Mouse (Mus musculus) heart, embryonic 16.5 days (tissue): ENCODE results near the gene Fyn. TPM values are rescaled to one million over a fixed set of nuclear protein-coding genes. Genes with fewer than 3 reads are reported as not detected.

Experiments used
- ATAC-seq: fragments of 200-750 bp; cut with Nextera tagmentation; replicated peaks from 2 replicates; pipeline ENCODE4 v1.8.0; 2017; ENCODE audit warnings: moderate number of reproducible peaks; ENCODE audit not compliant: insufficient read depth, low FRiP score; ENCODE audit errors: extremely low read depth
- H3K27ac ChIP-seq: fragments of 300-500 bp; sonication (generic); 2 replicates; pipeline ENCODE4 v1.5.1; 2014; ENCODE audit warnings: mild to moderate bottlenecking, low read length, control low read depth, moderate library complexity
- H3K27me3 ChIP-seq: fragments of 300-500 bp; sonication (generic); 2 replicates; pipeline ENCODE4 v1.6.1; 2014; ENCODE audit warnings: low read length, mixed read lengths; ENCODE audit not compliant: control insufficient read depth, insufficient read depth
- H3K36me3 ChIP-seq: fragments of 300-500 bp; sonication (generic); 2 replicates; pipeline ENCODE4 v1.6.1; 2014; ENCODE audit not compliant: control insufficient read depth, insufficient read depth
- H3K4me1 ChIP-seq: fragments of 300-500 bp; sonication (generic); 2 replicates; pipeline ENCODE4 v1.6.1; 2014; ENCODE audit warnings: low read length, mixed read lengths; ENCODE audit not compliant: control insufficient read depth, insufficient read depth
- H3K4me2 ChIP-seq: fragments of 300-500 bp; sonication (generic); 2 replicates; pipeline ENCODE4 v1.6.1; 2014; ENCODE audit warnings: low read depth, mild to moderate bottlenecking, control low read depth, low read length
- H3K4me3 ChIP-seq: fragments of 300-500 bp; sonication (generic); 2 replicates; pipeline ENCODE4 v1.5.1; 2014; ENCODE audit warnings: mild to moderate bottlenecking, control low read depth, low read length
- H3K9ac ChIP-seq: fragments of 300-500 bp; sonication (generic); 2 replicates; pipeline ENCODE4 v1.6.1; 2014; ENCODE audit warnings: low read length, control low read depth
- H3K9me3 ChIP-seq: fragments of 300-500 bp; sonication (generic); replicated peaks from 2 replicates; pipeline ENCODE4 v1.6.1; 2016; ENCODE audit warnings: low read length; ENCODE audit not compliant: control insufficient read depth
- WGBS: fragments of 180-500 bp; shearing (Covaris S2); extraction: QIAGEN DNeasy Blood & Tissue Kit; methylation state at CpG from one replicate; pipeline ENCODE4 v1.1.7; 2014; 5-methylcytosine and 5-hydroxymethylcytosine counted together
- polyA plus RNA-seq: library from polyadenylated mRNA; unstranded; fragments of >200 nt; fragmentation: Nextera tagmentation; extraction: Ambion mirVana; gene quantifications from 2 replicates; pipeline ENCODE4 v1.2.1, GENCODE M21; 2015

The Fyn gene
- polyA plus RNA-seq = 14.6 and 15.0 TPM in 2 replicates

DNA sequence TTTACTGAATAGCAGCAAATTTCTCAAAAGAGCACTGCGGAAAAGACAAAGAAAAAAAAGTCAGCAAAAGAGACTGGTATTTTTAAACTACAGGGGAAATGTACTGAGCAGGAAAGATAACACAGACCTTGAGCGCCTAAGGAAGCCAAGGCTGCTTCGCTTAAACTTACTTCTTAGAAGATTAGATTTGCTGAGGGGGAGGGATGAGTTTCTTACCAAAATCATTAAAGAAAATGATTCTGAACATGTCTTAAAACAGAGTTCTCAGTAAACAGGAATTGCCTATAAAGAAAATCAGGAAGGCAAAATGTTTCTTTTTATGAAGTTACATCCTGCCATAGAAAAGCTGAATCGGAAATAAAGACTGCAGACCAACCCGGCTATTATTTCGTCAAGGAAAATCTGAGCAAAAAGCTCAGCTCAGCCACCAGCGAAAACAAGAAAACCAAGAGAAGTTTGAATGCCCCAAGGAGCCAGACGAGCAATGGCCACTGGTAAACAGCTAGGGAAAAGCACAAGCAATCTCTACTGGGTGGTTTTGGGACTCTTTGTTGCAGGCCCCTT, at the start of gene Fyn:
TSS of gene Fyn (plus strand) at position 284 of the 564 bp plus-strand sequence.
- Histone ChIP-seq H3K9ac (peak within 1 kb of the TSS; percentile 89), H3K27ac (peak within 1 kb of the TSS; percentile 88), H3K4me1 (peaks cover 14% of the 10 kb centered on the region), H3K9me3 (no peaks in the 10 kb centered on the region), H3K4me3 (peak within 1 kb of the TSS; percentile 85), H3K36me3 (no peaks in the 10 kb centered on the region), H3K27me3 (no peaks in the 10 kb centered on the region), H3K4me2 (peak within 1 kb of the TSS; percentile 68)
- 26% methylated on average over 8 of the region's 8 CpGs for WGBS
- no peak for ATAC-seq

DNA sequence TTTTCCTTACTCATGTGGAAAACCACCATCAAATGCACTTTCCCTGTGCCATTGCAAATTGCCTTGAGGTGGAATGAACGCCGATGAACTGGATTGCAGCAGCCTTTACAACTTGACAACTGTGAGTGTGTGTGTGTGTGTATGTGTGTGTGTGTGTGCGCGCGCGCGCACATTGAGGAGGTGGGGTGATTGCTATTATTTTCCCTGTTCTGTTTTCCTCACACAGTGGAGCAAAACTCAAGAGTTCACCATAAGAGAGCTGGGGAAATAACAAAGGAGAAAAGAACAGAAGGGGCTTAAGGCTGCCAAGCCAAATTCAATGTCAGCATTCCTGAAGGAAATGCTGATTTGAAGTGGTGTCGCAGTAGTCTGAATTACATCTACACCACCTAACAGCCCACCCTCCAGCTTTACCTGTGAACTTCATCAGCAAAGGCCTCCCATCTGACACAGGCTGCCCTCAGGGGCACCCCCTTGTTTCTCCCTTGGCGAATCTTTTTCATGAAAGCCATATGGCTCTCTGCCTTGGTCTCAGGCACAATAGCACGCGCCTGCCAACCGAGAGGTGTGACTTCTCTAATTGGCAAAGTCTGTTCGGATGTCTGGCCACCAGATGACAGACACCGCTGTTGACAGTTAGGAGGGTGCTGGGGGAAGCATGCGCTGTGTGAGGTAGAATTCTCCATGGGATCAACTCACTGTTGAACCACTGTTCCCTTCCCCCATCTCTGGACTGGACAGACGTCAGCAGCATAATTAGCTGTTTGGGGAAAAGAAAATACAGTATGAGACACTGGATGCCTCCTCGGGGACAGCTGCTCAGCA, 47.6 kb upstream of the Fyn start:
- H3K9ac ChIP-seq = no peak overlapping the region
- WGBS = 51% methylated on average over 17 of the region's 17 CpGs
- no peaks in the 10 kb centered on the region for H3K9me3 ChIP-seq
- no peaks in the 10 kb centered on the region for H3K27me3 ChIP-seq
- H3K4me2 ChIP-seq = peak overlapping the region; percentile 24
- no peak overlapping the region for H3K4me3 ChIP-seq
- ATAC-seq = peak; percentile 91
- H3K4me1 ChIP-seq = peaks cover 17% of the 10 kb centered on the region
- H3K27ac ChIP-seq = peak overlapping the region; percentile 33; the same call in 1 of the 2 replicates
- no peaks in the 10 kb centered on the region for H3K36me3 ChIP-seq

DNA sequence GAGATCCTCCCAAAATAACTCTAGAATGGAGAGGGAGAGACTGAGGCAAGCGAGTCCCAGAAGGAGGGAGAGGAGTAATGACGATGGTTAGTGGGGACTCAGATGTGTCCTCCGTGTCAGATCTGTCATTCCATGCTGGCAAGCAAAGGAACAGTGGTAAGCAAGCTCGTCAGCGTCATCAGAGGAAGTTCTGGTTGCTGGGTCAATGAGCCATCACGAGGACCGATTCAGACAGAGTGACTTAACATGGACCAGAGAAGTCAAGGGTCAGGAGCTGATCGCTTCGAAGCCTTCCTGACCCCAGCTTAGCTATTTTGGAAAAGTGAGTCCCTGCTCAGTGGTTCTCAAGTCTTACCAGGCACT, 47.1 kb upstream of the Fyn start:
- H3K9me3 ChIP-seq = no peaks in the 10 kb centered on the region
- H3K4me2 ChIP-seq = peak overlapping the region; percentile 24; the same call in 1 of the 2 replicates
- no peak overlapping the region for H3K4me3 ChIP-seq
- H3K27me3 ChIP-seq = no peaks in the 10 kb centered on the region
- H3K9ac ChIP-seq = no peak overlapping the region
- WGBS = 68% methylated on average over 9 of the region's 9 CpGs
- no peaks in the 10 kb centered on the region for H3K36me3 ChIP-seq
- H3K27ac ChIP-seq = no peak overlapping the region
- no peak for ATAC-seq
- H3K4me1 ChIP-seq = peaks cover 17% of the 10 kb centered on the region

DNA sequence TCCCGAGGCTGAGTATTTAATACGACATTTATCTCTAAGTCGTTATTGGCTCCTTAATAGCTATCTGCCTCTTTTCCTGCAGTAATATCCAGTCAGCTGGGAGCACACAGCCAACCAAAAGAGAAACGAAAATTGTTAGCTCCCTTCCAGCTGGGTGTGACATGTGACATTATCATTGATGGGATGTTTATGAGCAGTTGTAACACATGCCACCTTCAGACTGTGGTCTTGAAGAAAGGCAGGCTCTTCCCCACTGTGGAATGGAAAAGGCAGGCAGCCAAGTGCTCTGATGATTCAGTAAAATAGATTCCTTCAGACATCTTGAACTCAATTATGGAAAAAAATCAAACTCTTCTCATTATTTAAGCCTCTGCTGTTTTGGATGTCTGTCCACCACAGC, 46.5 kb upstream of the Fyn start:
- Histone ChIP-seq H3K27me3 (no peaks in the 10 kb centered on the region), H3K36me3 (no peaks in the 10 kb centered on the region), H3K9me3 (no peaks in the 10 kb centered on the region), H3K4me1 (peaks cover 17% of the 10 kb centered on the region), H3K4me3 (no peak overlapping the region), H3K4me2 (no peak overlapping the region), H3K27ac (no peak overlapping the region), H3K9ac (no peak overlapping the region)
- WGBS = 54% methylated on average over 4 of the region's 4 CpGs
- ATAC-seq = no peak

DNA sequence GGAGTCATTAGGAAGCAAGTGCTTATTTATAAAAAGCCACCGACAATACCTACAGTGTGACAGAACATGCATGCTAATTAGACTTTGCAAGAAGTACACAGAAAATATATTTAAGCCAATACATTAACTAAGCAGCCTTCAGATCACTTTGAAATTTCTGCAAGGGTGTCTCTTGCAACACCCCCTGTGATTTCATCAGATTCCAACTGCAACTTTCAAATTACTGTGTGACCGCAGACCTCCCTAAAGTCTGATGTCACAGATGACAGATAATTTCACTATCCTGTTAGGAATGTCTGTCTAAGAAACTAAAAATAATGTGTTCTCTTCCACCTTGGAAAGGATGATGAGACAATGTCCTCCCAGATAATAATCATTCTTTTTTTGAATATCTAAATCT, 44.4 kb upstream of the Fyn start:
- 79% methylated on average over 2 of the region's 2 CpGs for WGBS

DNA sequence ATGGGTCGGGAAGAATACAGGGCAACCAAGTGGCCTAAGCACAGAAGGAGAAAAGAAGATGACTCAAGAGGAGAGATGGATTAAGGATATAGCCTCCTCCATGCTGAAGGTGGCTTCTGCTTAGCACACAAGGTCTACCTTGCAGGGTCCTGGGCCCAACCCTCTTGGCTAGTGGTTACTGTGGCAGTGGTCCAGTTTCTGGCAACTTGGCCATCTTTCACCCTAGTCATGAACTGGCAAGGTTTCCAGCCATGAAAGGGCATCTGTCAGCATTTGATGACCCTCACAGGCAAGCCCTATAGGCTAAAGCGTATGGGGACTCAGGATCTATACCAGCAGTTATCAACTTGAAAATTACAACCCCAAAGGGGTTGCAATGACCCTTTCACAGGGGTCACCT, 40.0 kb upstream of the Fyn start:
- Histone ChIP-seq H3K36me3 (no peaks in the 10 kb centered on the region), H3K4me3 (no peak overlapping the region), H3K27me3 (no peaks in the 10 kb centered on the region), H3K4me2 (no peak overlapping the region), H3K4me1 (no peaks in the 10 kb centered on the region), H3K9ac (no peak overlapping the region), H3K9me3 (peaks cover 7% of the 10 kb centered on the region), H3K27ac (no peak overlapping the region)
- WGBS = 93% methylated on average over 2 of the region's 2 CpGs
- no peak for ATAC-seq

More for the DNA sequence above, 44.4 kb upstream of the Fyn start:
- no peak overlapping the region for H3K4me2 ChIP-seq
- no peak overlapping the region for H3K27ac ChIP-seq
- ATAC-seq = no peak
- H3K36me3 ChIP-seq = no peaks in the 10 kb centered on the region
- no peak overlapping the region for H3K9ac ChIP-seq
- H3K27me3 ChIP-seq = no peaks in the 10 kb centered on the region
- peaks cover 17% of the 10 kb centered on the region for H3K4me1 ChIP-seq
- H3K4me3 ChIP-seq = no peak overlapping the region
- H3K9me3 ChIP-seq = no peaks in the 10 kb centered on the region

DNA sequence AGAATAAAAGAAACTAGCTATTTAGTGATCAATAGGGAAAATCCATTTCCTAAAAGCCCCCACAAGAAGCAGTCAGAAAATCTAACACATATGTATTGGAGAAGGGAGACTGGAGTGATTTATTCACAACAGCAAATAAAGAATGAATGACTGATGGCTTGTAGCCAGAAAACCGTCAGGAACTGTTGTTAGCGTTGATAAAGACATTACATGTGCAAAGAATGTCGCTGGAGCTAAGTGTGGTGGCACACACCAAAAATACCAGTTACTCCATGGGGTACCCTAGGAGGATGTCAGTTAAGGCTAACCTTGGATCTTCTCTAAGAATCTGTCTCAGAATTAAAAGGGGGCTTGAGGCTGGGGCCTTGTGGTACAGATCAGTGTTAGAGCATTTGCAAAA, 34.3 kb upstream of the Fyn start:
- Histone ChIP-seq H3K4me2 (no peak overlapping the region), H3K9me3 (peaks cover 7% of the 10 kb centered on the region), H3K9ac (no peak overlapping the region), H3K36me3 (no peaks in the 10 kb centered on the region), H3K27ac (0 out of 2 replicates have a peak overlapping the region, but pooled peaks have one; percentile 35), H3K4me1 (peaks cover 7% of the 10 kb centered on the region), H3K4me3 (no peak overlapping the region), H3K27me3 (no peaks in the 10 kb centered on the region)
- ATAC-seq = no peak
- 15% methylated on average over 3 of the region's 3 CpGs for WGBS

DNA sequence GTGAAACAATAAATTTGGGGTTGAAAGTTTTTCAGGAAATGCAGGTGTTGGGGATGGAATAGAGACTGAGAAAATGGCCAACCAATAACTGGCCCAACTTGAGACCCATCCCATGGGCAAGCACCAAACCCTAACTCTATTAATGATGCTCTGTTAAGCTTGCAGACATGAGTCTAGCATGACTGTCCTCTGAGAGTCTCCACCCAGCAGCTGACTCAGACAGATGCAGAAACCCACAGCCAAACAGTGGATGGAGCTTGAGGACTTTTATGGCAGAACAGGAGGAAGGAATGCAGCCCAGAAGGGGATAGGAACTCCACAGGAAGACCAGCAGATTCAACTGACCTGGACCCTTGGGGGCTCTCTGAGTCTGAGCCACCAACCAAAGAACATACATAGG, 32.8 kb upstream of the Fyn start:
- H3K4me1 ChIP-seq = peaks cover 7% of the 10 kb centered on the region
- no peak overlapping the region for H3K27ac ChIP-seq
- H3K9ac ChIP-seq = no peak overlapping the region
- H3K4me2 ChIP-seq = no peak overlapping the region
- H3K4me3 ChIP-seq = no peak overlapping the region
- no peaks in the 10 kb centered on the region for H3K36me3 ChIP-seq
- H3K27me3 ChIP-seq = no peaks in the 10 kb centered on the region
- H3K9me3 ChIP-seq = peaks cover 7% of the 10 kb centered on the region
- no peak for ATAC-seq

DNA sequence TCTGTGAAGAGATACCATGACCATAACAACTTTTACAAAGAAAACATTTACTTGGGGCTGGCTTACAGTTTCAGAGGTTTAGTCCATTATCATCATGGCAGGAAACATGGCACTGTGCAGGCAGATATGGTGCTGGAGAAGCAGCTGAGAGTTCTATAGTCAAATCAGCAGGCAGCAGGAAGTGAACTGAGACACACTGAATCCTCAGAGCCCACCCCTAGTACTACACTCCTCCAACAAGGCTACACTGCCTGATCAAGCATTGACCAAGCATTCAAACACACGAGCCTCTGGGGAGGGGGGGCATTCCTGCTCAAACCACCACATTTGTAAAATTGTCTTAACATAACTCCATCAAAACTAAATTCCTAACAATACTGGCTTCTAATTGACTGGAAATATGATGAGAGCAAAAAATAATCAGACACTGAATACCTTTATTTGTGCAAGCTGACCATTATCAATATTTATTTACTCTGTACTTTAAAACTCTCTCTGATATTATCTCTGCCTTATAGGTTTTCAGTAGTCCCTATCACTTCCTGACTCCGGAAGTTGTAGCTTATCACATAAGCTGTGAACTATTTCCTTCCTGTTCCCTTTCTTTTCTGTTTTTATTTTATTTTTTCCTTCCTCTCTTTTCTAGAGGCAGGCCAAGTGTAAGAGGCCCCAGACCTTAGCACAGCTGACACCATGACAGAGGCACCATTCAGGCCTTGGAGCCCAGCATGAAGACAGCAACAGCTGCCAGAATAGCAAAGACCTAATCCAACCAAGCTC, 29.3 kb upstream of the Fyn start:
- peaks cover 3% of the 10 kb centered on the region for H3K4me1 ChIP-seq
- no peak for ATAC-seq
- WGBS = 42% methylated on average over 2 of the region's 2 CpGs

More for the DNA sequence above, 29.3 kb upstream of the Fyn start:
- Histone ChIP-seq H3K4me2 (no peak overlapping the region), H3K36me3 (no peaks in the 10 kb centered on the region), H3K9me3 (no peaks in the 10 kb centered on the region), H3K4me3 (no peak overlapping the region), H3K27me3 (no peaks in the 10 kb centered on the region), H3K9ac (no peak overlapping the region), H3K27ac (no peak overlapping the region)
